Mouse (Mus musculus) cerebellum, adult 9-11 months (tissue): ENCODE data around the gene Sufu.

Source experiments
- DNase-seq: peaks from one replicate; pipeline ENCODE4 v3.0.0; 2022

Gene Sufu

GRCm38 (mm10) chr19:46396686-46397435 lies at the start of gene Sufu:
Sufu (plus strand) TSS chr19:46396896.
- DNase-seq, result peak; percentile 99

- DNase-seq, result peak; percentile 6
Measured at GRCm38 (mm10) chr19:46347146-46347545, 49.5 kb upstream of the Sufu start.

GRCm38 (mm10) chr19:46347936-46348668 lies 48.6 kb upstream of the Sufu start:
- DNase-seq, result peak; percentile 53

GRCm38 (mm10) chr19:46348761-46349458 lies 47.8 kb upstream of the Sufu start:
- DNase-seq, result peak; percentile 94

GRCm38 (mm10) chr19:46349550-46349949 lies 47.1 kb upstream of the Sufu start:
- peak; percentile 65 for DNase-seq

GRCm38 (mm10) chr19:46350168-46350932 lies 46.3 kb upstream of the Sufu start, which contains the start of gene 2310034G01Rik:
2310034G01Rik (minus strand) TSS chr19:46350302.
- DNase-seq, result peak; percentile 69

- DNase-seq, result peak; percentile 97
Measured at GRCm38 (mm10) chr19:46356701-46357138, 40.0 kb upstream of the Sufu start.

- peak; percentile 36 for DNase-seq
Measured at GRCm38 (mm10) chr19:46357344-46358280, 39.1 kb upstream of the Sufu start.

- DNase-seq, result peak; percentile 29
Measured at GRCm38 (mm10) chr19:46358381-46358780, 38.3 kb upstream of the Sufu start.

- DNase-seq, result peak; percentile 17
Measured at GRCm38 (mm10) chr19:46362104-46362503, 34.6 kb upstream of the Sufu start.

- DNase-seq, result no peak
Measured at GRCm38 (mm10) chr19:46363294-46364009, 33.2 kb upstream of the Sufu start.

- DNase-seq, result no peak
Measured at GRCm38 (mm10) chr19:46367798-46368590, 28.7 kb upstream of the Sufu start.

GRCm38 (mm10) chr19:46369204-46369603 lies 27.5 kb upstream of the Sufu start:
- peak; percentile 73 for DNase-seq

GRCm38 (mm10) chr19:46374477-46375088 lies 22.1 kb upstream of the Sufu start:
- DNase-seq, result no peak

- DNase-seq, result no peak
Measured at GRCm38 (mm10) chr19:46375489-46375888, 21.2 kb upstream of the Sufu start.

- DNase-seq, result no peak
Measured at GRCm38 (mm10) chr19:46375891-46376290, 20.8 kb upstream of the Sufu start.

GRCm38 (mm10) chr19:46382275-46382674 lies 14.4 kb upstream of the Sufu start:
- DNase-seq, result no peak

- DNase-seq, result no peak
Measured at GRCm38 (mm10) chr19:46389872-46390271, 6.8 kb upstream of the Sufu start.

GRCm38 (mm10) chr19:46392018-46392417 lies 4.7 kb upstream of the Sufu start:
- DNase-seq, result no peak
